Mouse (Mus musculus) kidney, postnatal 0 days (tissue): ENCODE data around the gene Tfcp2l1. TPM values are rescaled to one million over a fixed set of nuclear protein-coding genes. Genes with fewer than 3 reads are reported as not detected.

Experiments
- ATAC-seq: fragments of 200-750 bp; cut with Nextera tagmentation; replicated peaks from 2 replicates; pipeline ENCODE4 v1.8.0; 2017; ENCODE audit warnings: low read depth, moderate number of reproducible peaks, moderate TSS enrichment, moderate library complexity; ENCODE audit not compliant: low FRiP score
- DNase-seq: peaks from one replicate; pipeline ENCODE4 v3.0.0-alpha.2; 2016; ENCODE audit warnings: low spot score
- H3K27ac ChIP-seq: fragments of 300-500 bp; sonication (generic); 2 replicates; pipeline ENCODE4 v1.5.1; 2014; ENCODE audit warnings: mild to moderate bottlenecking
- H3K27me3 ChIP-seq: fragments of 300-500 bp; sonication (generic); 2 replicates; pipeline ENCODE4 v1.6.1; 2014; ENCODE audit warnings: low read length, mixed read lengths; ENCODE audit not compliant: insufficient read depth
- H3K36me3 ChIP-seq: fragments of 300-500 bp; sonication (generic); 2 replicates; pipeline ENCODE4 v1.6.1; 2014; ENCODE audit warnings: low read length, mixed read lengths; ENCODE audit not compliant: insufficient read depth
- H3K4me1 ChIP-seq: fragments of 300-500 bp; sonication (generic); replicated peaks from 2 replicates; pipeline ENCODE4 v1.6.1; 2014; ENCODE audit warnings: antibody characterized with exemption, low read length, mixed read lengths; ENCODE audit not compliant: insufficient read depth
- H3K4me2 ChIP-seq: fragments of 300-500 bp; sonication (generic); 2 replicates; pipeline ENCODE4 v1.6.1; 2014; ENCODE audit warnings: mild to moderate bottlenecking, low read length, moderate library complexity, mixed read lengths
- H3K4me3 ChIP-seq: fragments of 300-500 bp; sonication (generic); replicated peaks from 2 replicates; pipeline ENCODE4 v1.5.1; 2014; ENCODE audit warnings: low read depth, low read length
- H3K9ac ChIP-seq: fragments of 300-500 bp; sonication (generic); 2 replicates; pipeline ENCODE4 v1.6.1; 2014; ENCODE audit warnings: low read depth, low read length
- H3K9me3 ChIP-seq: fragments of 300-500 bp; sonication (generic); replicated peaks from 2 replicates; pipeline ENCODE4 v1.6.1; 2016; ENCODE audit warnings: low read length, inconsistent platforms, mixed read lengths
- CTCF ChIP-seq: IDR thresholded peaks from 2 replicates; pipeline ENCODE4 v1.5.1; 2016; ENCODE audit warnings: antibody characterized with exemption, low read depth, mild to moderate bottlenecking, moderate library complexity
- WGBS: fragments of 180-500 bp; shearing (Covaris S2); extraction: QIAGEN DNeasy Blood & Tissue Kit; methylation state at CpG from one replicate; pipeline ENCODE4 v1.1.7; 2014; 5-methylcytosine and 5-hydroxymethylcytosine counted together
- polyA plus RNA-seq: library from polyadenylated mRNA; unstranded; fragments of >200 nt; fragmentation: Nextera tagmentation; extraction: Ambion mirVana; gene quantifications from 2 replicates; pipeline ENCODE4 v1.2.1, GENCODE M21; 2015

The Tfcp2l1 gene
- polyA plus RNA-seq, 1 experiment from 2014 or later = 35.6 TPM

DNA sequence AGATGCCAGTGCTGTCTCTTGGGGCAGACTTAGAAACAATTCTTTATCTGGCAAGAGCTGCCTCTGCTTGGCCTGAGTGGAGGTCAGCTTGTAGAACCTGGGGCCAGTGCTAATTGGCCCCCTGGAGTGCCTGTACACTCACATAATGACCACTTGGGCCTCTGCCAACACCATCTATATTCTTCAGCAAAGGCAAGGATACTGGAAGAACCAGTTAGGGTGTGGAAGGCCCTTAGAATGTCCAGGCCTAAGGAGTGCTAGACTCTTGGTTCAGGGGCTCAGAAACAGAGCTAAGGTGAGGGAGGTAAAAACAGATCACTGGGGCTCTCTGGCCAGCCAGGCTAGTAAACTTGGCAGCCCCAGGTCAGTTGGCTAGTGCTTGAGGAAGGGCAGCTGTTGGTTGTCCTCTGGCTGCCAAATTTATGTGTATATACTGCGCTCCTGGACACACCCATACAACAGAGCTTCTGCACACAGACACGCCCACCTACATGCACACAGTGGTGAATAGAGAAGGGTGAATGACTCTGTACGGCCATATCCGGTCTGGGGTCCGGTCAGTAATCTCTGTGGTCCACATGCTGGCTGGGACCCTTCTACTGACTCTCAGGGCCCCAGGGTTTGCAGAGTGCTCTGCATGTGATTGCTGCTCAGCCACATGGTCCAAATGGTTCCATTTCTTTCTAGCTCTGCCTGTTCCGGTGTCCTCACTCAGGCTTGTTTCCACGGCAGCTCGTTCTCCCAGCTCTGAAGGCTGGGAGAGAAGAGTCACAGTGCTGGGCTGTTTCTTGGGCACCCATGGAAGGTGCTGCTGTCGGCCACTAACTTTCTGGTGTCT, 22.4 kb downstream of the Tfcp2l1 start:
- Histone ChIP-seq H3K9me3 (no peaks in the 10 kb centered on the region), H3K9ac (0 out of 2 replicates have a peak overlapping the region, but pooled peaks have one; percentile 19), H3K27me3 (no peaks in the 10 kb centered on the region), H3K27ac (peak overlapping the region; percentile 76), H3K4me2 (no peak overlapping the region), H3K4me3 (no peak overlapping the region), H3K4me1 (peaks cover 11% of the 10 kb centered on the region; the same call in 1 of the 2 replicates), H3K36me3 (no peaks in the 10 kb centered on the region)
- DNase-seq = no peak
- WGBS = 45% methylated on average over 9 of the region's 9 CpGs
- TF ChIP-seq CTCF = no peak
- 0 out of 2 replicates have a peak, but pooled peaks have one; percentile 55 for ATAC-seq

DNA sequence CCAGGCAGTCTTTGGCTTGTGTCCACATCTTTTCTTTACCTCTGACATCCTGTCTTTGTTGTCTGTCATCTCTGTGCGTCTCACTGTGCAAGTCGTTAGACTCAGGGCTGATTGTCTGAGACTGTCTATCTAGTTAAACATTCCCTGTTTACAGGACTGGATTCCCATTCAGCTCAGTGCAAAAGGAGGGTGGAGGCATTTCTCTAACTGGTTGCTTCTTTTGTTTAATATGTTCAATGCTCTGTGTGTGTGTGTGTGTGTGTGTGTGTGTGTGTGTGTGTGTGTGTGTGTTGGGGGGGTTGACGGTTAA, 23.0 kb downstream of the Tfcp2l1 start:
- Histone ChIP-seq H3K27me3 (no peaks in the 10 kb centered on the region), H3K27ac (peak overlapping the region; percentile 76), H3K9ac (0 out of 2 replicates have a peak overlapping the region, but pooled peaks have one; percentile 19), H3K36me3 (no peaks in the 10 kb centered on the region), H3K4me2 (no peak overlapping the region), H3K4me3 (no peak overlapping the region), H3K4me1 (peaks cover 11% of the 10 kb centered on the region; the same call in 1 of the 2 replicates), H3K9me3 (no peaks in the 10 kb centered on the region)
- no peak for TF ChIP-seq CTCF
- no peak for ATAC-seq
- DNase-seq = no peak
- 30% methylated on average over 3 of the region's 3 CpGs for WGBS

DNA sequence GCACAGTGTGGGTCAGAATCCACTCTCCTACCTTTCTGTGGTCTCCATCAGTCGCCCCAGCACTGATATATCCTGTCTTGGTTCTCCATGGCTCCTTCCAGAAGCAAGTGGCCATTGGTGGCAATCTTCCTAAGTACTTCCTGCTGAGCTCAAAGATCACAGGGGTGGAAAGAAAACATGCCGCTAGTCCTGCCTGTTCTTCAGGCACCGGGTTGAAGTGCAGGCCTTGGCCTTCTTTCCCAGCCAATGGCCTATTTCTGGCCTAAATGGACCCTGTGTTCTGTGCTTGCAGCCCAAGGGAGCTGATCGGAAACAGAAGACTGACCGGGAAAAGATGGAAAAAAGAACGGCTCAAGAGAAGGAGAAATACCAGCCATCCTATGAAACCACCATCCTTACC, 31.0 kb downstream of the Tfcp2l1 start:
- Histone ChIP-seq H3K4me1 (no peaks in the 10 kb centered on the region), H3K27ac (peak overlapping the region; percentile 36; the same call in 1 of the 2 replicates), H3K4me2 (no peak overlapping the region), H3K9ac (no peak overlapping the region), H3K36me3 (0 out of 2 replicates have a peak, but pooled peaks cover 4% of the 10 kb centered on the region), H3K27me3 (no peaks in the 10 kb centered on the region), H3K9me3 (no peaks in the 10 kb centered on the region), H3K4me3 (no peak overlapping the region)
- TF ChIP-seq CTCF = no peak
- ATAC-seq (no peak), DNase-seq (no peak)
- WGBS = 79% methylated on average over 6 of the region's 6 CpGs

DNA sequence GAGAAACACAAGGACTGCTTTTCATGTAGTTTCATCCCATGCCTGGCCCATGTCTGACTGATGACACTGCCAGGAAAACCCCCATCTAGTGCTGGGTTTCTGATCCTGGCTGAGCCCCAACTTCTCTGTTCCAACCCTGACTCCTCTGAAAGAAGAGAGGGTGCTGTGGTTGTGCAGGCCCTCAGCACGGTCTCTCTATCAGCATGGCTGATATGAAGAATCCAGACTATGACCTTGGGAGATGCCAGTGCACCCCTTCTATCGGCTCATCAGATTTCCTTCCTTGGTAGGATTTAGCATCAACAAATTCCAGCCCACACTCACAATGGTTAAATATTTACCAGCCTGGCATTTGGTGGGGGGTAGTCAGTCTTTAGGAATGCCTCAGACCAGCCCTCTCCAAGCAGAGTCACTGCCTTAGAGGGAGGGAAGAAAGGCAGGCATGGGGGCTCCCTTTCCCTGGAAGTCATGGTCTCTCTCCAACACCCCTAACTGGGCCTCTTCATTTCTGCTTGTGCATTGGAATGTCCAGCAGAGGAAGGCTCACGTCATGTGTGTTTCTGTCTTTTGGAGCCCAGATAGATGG, 33.2 kb downstream of the Tfcp2l1 start:
- H3K4me1 ChIP-seq = no peaks in the 10 kb centered on the region
- peaks cover 11% of the 10 kb centered on the region for H3K36me3 ChIP-seq
- H3K27ac ChIP-seq = peak overlapping the region; percentile 67
- no peak overlapping the region for H3K9ac ChIP-seq
- H3K4me2 ChIP-seq = no peak overlapping the region
- H3K9me3 ChIP-seq = no peaks in the 10 kb centered on the region
- no peak for TF ChIP-seq CTCF
- no peaks in the 10 kb centered on the region for H3K27me3 ChIP-seq
- H3K4me3 ChIP-seq = no peak overlapping the region
- no peak for DNase-seq
- ATAC-seq = peak; percentile 71
- WGBS = 47% methylated on average over 3 of the region's 3 CpGs

DNA sequence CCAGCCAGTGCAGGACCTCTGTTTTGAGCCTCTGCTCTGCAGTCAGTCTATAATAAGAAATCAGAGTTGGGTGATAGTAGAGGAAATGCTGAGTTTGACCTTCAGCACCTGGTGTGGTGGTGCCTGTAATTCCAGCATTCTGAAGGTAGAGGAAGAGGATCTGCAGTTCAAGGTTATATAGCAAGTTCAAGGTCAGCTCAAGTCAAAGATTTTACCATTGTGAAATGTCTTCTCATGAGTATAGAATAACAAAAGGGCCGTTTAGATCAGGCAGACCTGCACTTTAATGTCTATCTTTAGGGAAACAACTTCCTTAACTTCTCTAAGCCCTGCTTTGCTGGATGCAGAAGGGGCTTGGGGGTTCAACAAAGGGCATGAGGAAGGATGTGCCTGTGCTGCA, 35.3 kb downstream of the Tfcp2l1 start:
- H3K4me3 ChIP-seq = no peak overlapping the region
- no peak for DNase-seq
- TF ChIP-seq CTCF = no peak
- H3K27ac ChIP-seq = no peak overlapping the region
- peaks cover 9% of the 10 kb centered on the region for H3K36me3 ChIP-seq
- H3K9me3 ChIP-seq = no peaks in the 10 kb centered on the region
- H3K4me2 ChIP-seq = no peak overlapping the region
- no peaks in the 10 kb centered on the region for H3K27me3 ChIP-seq
- no peak overlapping the region for H3K9ac ChIP-seq
- WGBS = 37% methylated on average over 1 of the region's 1 CpGs
- ATAC-seq = no peak
- H3K4me1 ChIP-seq = no peaks in the 10 kb centered on the region

DNA sequence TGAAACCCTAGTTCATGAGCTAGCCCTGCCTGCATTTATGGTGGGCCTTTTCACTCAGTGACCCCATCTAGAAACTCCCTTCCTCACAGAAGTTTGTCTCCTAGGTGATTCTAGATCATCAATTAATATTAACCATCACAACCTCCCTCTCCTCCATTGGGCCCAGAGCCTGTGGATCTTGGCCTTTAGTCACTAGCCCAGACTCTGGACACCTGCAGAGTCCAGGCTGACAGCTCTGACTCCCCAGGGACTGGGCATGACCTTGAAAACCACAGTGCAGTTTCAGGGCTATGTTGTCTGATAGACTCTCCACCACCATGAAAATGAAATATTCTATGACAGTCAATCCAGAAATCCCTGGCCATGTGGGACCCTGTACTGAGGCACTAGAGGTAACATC, 39.8 kb downstream of the Tfcp2l1 start:
- Histone ChIP-seq H3K27ac (no peak overlapping the region; the same call in 1 of the 2 replicates), H3K4me1 (peaks cover 4% of the 10 kb centered on the region; the same call in 1 of the 2 replicates)

More for the DNA sequence above, 39.8 kb downstream of the Tfcp2l1 start:
- H3K27me3 ChIP-seq = no peaks in the 10 kb centered on the region
- H3K4me2 ChIP-seq = no peak overlapping the region
- H3K4me3 ChIP-seq = no peak overlapping the region
- no peak overlapping the region for H3K9ac ChIP-seq
- no peak for DNase-seq
- H3K36me3 ChIP-seq = peaks cover 14% of the 10 kb centered on the region
- no peaks in the 10 kb centered on the region for H3K9me3 ChIP-seq
- no peak for ATAC-seq
- no peak for TF ChIP-seq CTCF
